Mouse (Mus musculus): Measurements from ENCODE around the gene Gm21915. TPM values are rescaled to one million over a fixed set of nuclear protein-coding genes. Genes with fewer than 3 reads are reported as not detected.

Gene Gm21915
- polyA plus RNA-seq, 1 experiment = not detected

GRCm38 (mm10) chr9:40687553-40687952, 17.1 kb downstream of the Gm21915 start:
- no peaks in the 10 kb centered on the region for H3K4me1 ChIP-seq (ENCODE audit: control insufficient read depth, insufficient read depth, low read length)
- no peak overlapping the region; the same call in 1 of the 2 replicates for H3K4me3 ChIP-seq (ENCODE audit: insufficient read depth, low read length)
- H3K27ac ChIP-seq (ENCODE audit: insufficient read depth, low read length) = no peak overlapping the region
- TF ChIP-seq POLR2A (IDR thresholded peaks at IDR 0.05; ENCODE audit: extremely low read depth, insufficient read depth, low read length) (no peak), CTCF (IDR thresholded peaks at IDR 0.05; ENCODE audit: extremely low read depth, insufficient read depth, low read length) (no peak)

GRCm38 (mm10) chr9:40690511-40690910, 20.1 kb downstream of the Gm21915 start:
- Histone ChIP-seq H3K4me3 (ENCODE audit: insufficient read depth, low read length) (no peak overlapping the region), H3K4me1 (ENCODE audit: control insufficient read depth, insufficient read depth, low read length) (no peaks in the 10 kb centered on the region), H3K27ac (ENCODE audit: insufficient read depth, low read length) (no peak overlapping the region)
- no peak for TF ChIP-seq CTCF (IDR thresholded peaks at IDR 0.05; ENCODE audit: extremely low read depth, insufficient read depth, low read length)
- TF ChIP-seq POLR2A (IDR thresholded peaks at IDR 0.05; ENCODE audit: extremely low read depth, insufficient read depth, low read length) = no peak

GRCm38 (mm10) chr9:40693026-40693425, 22.6 kb downstream of the Gm21915 start:
- H3K4me3 ChIP-seq (ENCODE audit: insufficient read depth, low read length) = no peak overlapping the region
- no peaks in the 10 kb centered on the region for H3K4me1 ChIP-seq (ENCODE audit: control insufficient read depth, insufficient read depth, low read length)
- H3K27ac ChIP-seq (ENCODE audit: insufficient read depth, low read length) = no peak overlapping the region
- TF ChIP-seq POLR2A (IDR thresholded peaks at IDR 0.05; ENCODE audit: extremely low read depth, insufficient read depth, low read length) (no peak), CTCF (IDR thresholded peaks at IDR 0.05; ENCODE audit: extremely low read depth, insufficient read depth, low read length) (no peak)

- no peak overlapping the region for H3K4me3 ChIP-seq (ENCODE audit: insufficient read depth, low read length)
- peaks cover 3% of the 10 kb centered on the region for H3K4me1 ChIP-seq (ENCODE audit: control insufficient read depth, insufficient read depth, low read length)
- no peak for TF ChIP-seq CTCF (IDR thresholded peaks at IDR 0.05; ENCODE audit: extremely low read depth, insufficient read depth, low read length)
- TF ChIP-seq POLR2A (IDR thresholded peaks at IDR 0.05; ENCODE audit: extremely low read depth, insufficient read depth, low read length) = no peak
- no peak overlapping the region for H3K27ac ChIP-seq (ENCODE audit: insufficient read depth, low read length)
Measured at GRCm38 (mm10) chr9:40693768-40694167, 23.4 kb downstream of the Gm21915 start.

GRCm38 (mm10) chr9:40694284-40694683, 23.9 kb downstream of the Gm21915 start:
- Histone ChIP-seq H3K27ac (ENCODE audit: insufficient read depth, low read length) (no peak overlapping the region), H3K4me1 (ENCODE audit: control insufficient read depth, insufficient read depth, low read length) (peaks cover 7% of the 10 kb centered on the region), H3K4me3 (ENCODE audit: insufficient read depth, low read length) (no peak overlapping the region)
- TF ChIP-seq CTCF (IDR thresholded peaks at IDR 0.05; ENCODE audit: extremely low read depth, insufficient read depth, low read length) = no peak
- no peak for TF ChIP-seq POLR2A (IDR thresholded peaks at IDR 0.05; ENCODE audit: extremely low read depth, insufficient read depth, low read length)

GRCm38 (mm10) chr9:40696086-40696485, 25.7 kb downstream of the Gm21915 start:
- no peak overlapping the region for H3K27ac ChIP-seq (ENCODE audit: insufficient read depth, low read length)
- no peak for TF ChIP-seq POLR2A (IDR thresholded peaks at IDR 0.05; ENCODE audit: extremely low read depth, insufficient read depth, low read length)
- TF ChIP-seq CTCF (IDR thresholded peaks at IDR 0.05; ENCODE audit: extremely low read depth, insufficient read depth, low read length) = no peak
- peaks cover 7% of the 10 kb centered on the region for H3K4me1 ChIP-seq (ENCODE audit: control insufficient read depth, insufficient read depth, low read length)
- no peak overlapping the region for H3K4me3 ChIP-seq (ENCODE audit: insufficient read depth, low read length)

- TF ChIP-seq POLR2A (IDR thresholded peaks at IDR 0.05; ENCODE audit: extremely low read depth, insufficient read depth, low read length) = no peak
- TF ChIP-seq CTCF (IDR thresholded peaks at IDR 0.05; ENCODE audit: extremely low read depth, insufficient read depth, low read length) = no peak
- H3K4me1 ChIP-seq (ENCODE audit: control insufficient read depth, insufficient read depth, low read length) = peaks cover 7% of the 10 kb centered on the region
- H3K4me3 ChIP-seq (ENCODE audit: insufficient read depth, low read length) = no peak overlapping the region
- no peak overlapping the region for H3K27ac ChIP-seq (ENCODE audit: insufficient read depth, low read length)
Measured at GRCm38 (mm10) chr9:40699194-40699593, 28.8 kb downstream of the Gm21915 start.

- H3K27ac ChIP-seq (ENCODE audit: insufficient read depth, low read length) = no peak overlapping the region
- H3K4me1 ChIP-seq (ENCODE audit: control insufficient read depth, insufficient read depth, low read length) = peaks cover 7% of the 10 kb centered on the region
- no peak overlapping the region for H3K4me3 ChIP-seq (ENCODE audit: insufficient read depth, low read length)
- TF ChIP-seq CTCF (IDR thresholded peaks at IDR 0.05; ENCODE audit: extremely low read depth, insufficient read depth, low read length) = no peak
- no peak for TF ChIP-seq POLR2A (IDR thresholded peaks at IDR 0.05; ENCODE audit: extremely low read depth, insufficient read depth, low read length)
Measured at GRCm38 (mm10) chr9:40700253-40700652, 29.8 kb downstream of the Gm21915 start.

- H3K27ac ChIP-seq (ENCODE audit: insufficient read depth, low read length) = no peak overlapping the region
- no peak for TF ChIP-seq POLR2A (IDR thresholded peaks at IDR 0.05; ENCODE audit: extremely low read depth, insufficient read depth, low read length)
- no peak for TF ChIP-seq CTCF (IDR thresholded peaks at IDR 0.05; ENCODE audit: extremely low read depth, insufficient read depth, low read length)
- peaks cover 2% of the 10 kb centered on the region for H3K4me1 ChIP-seq (ENCODE audit: control insufficient read depth, insufficient read depth, low read length)
- H3K4me3 ChIP-seq (ENCODE audit: insufficient read depth, low read length) = no peak overlapping the region
Measured at GRCm38 (mm10) chr9:40704364-40705276, 34.2 kb downstream of the Gm21915 start.
